Mouse (Mus musculus) heart, adult 9 months (tissue): Measurements from ENCODE around the gene Ppp6r3.
"Not testable (repeated sequence)": the region's sequence is repeated elsewhere in the genome, so short reads cannot be mapped to it uniquely, and the experiment has no call there.

Experiments used
- DNase-seq, 2 experiments: peaks; one replicate each; pipeline ENCODE4 v3.0.0; 2022; ENCODE audit warnings: low spot score in 2 of 2

Gene Ppp6r3

DNA sequence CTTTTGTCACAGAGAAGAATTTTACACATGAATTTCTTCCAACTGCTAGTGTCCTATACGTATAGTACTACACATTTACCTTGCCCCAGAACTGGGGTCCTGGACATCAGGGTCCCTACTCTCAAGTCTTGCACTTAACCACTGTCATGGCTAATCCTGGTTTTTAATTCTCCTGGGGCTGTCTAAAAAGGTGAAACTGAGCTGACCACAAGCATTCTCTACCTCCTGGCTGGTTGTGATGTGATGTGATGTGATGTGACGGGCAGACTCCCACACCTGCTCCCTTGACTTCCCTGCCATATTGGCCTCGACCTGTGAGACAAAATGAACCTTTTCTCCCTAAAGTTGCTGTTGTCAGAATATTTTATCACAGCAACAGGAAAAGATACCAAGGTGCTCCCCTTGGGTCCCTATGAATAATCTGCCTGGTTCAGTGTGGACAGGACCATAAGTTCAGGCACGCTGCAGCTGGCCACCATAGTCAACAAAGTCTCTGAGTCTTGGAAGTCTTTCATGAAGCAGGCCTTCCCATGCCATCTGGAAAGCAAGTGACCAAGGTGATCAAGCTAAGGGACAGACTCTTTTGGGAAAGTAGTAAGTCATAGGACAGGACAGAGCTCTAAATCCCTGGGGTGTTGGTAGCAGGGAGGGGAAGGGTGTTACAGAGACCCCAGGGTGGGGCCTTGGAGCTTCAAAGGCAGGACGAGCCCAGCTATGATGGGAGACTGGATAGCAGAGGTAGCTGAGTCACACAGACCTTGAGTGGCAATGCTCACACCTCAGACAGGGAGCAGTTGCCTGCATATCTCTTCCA lies 1.1 kb upstream of the Ppp6r3 start:
- DNase-seq: no peak

DNA sequence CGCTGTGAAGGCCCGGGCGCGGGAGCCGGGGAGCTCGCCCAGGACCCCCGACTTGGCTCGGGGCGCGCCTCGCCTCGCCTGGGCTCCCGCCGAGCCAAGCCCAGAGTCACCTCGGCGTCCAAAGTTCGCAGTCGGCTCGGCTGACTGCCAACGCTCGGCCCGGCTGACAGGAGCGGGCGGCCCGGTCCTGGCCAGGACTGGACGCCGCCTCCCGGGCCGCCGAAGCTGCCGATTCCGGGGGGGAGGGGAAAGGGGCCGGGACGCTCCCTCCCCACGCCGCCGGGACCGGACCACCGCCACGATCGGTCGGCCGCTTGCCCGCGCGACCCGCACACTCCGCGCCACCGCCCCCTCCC lies 295 bp downstream of the Ppp6r3 start:
- no peak for DNase-seq

DNA sequence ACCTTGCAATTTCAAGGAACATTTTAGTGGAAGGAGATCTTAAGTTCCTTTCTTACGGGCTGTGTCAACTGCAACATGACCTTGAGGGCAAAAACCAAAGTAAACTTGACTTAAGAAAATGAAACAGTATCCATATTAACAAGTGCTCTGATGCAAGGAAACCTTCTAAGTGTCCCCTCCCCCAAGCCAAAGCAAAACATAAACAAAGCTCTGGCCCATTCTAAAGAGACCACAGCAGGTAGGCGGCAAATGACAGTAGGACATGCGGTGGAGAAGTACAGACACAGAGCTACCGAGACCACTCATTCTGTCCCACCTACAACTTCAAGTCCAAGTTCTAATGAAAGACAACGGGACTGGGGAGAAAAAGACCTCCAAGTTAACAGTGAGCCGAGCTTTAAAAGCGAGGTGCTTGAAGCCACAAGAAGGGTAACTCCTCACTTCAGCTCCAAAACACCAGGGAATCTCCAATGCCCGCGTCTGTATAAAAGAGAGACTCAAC lies 905 bp downstream of the Ppp6r3 start:
- no peak for DNase-seq

DNA sequence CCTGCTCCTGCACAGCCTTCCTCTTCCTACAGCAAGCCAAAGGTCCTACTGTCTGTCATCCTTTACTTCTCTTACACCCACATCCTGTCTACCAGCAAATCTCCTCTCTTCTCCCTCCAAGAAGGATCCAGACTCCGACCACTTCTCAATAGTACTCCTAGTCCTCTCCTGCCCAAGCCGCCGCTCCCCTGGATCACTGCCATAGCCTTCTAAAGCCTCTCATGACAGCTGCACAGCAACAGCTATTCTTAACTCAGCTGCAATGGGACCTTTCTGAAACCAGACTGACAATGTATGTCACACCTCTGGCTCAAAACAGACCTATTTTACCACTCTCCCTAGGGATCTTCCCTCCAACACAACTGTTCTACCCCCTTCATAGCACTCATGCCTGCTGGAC lies 11.2 kb downstream of the Ppp6r3 start:
- DNase-seq: peak; percentile 56 to 73

DNA sequence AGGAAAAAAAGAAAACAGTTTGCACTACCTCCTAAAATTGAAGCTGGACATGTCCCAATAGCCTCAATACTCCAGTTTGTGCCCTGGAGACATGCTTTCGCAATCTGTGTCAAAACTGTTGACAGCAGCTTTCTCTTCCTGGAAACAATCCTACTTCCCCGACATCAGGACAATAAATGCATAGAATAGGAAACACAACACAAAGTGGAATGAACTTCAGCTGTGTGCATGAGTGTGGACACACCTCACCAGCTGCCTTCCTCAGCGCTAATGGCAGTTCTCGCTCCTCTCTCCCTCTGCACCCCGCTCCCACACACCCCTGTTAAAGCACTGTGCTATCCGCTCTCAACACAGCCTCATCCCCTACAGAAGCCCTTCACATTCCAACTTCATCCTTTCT lies 12.8 kb downstream of the Ppp6r3 start:
- DNase-seq: peak; percentile 47 to 49

DNA sequence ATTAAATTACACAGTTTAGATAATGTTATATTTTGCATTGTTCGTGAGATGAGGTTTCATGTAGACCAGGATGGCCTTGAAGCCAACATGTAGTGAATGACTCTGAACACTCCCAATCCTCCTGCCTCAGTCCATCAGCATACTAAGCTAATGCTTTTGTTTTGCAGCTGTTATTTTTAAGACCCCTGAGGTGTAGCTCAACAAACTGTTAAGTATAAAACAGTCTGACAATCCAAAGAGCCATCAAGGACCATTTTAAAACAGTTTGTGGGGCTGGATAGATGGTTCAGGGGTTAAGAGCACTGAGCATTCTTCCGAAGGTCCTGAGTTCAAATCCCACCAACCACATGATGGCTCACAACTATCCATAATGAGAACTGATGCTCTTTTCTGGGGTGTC lies 13.3 kb downstream of the Ppp6r3 start:
- no peak for DNase-seq

DNA sequence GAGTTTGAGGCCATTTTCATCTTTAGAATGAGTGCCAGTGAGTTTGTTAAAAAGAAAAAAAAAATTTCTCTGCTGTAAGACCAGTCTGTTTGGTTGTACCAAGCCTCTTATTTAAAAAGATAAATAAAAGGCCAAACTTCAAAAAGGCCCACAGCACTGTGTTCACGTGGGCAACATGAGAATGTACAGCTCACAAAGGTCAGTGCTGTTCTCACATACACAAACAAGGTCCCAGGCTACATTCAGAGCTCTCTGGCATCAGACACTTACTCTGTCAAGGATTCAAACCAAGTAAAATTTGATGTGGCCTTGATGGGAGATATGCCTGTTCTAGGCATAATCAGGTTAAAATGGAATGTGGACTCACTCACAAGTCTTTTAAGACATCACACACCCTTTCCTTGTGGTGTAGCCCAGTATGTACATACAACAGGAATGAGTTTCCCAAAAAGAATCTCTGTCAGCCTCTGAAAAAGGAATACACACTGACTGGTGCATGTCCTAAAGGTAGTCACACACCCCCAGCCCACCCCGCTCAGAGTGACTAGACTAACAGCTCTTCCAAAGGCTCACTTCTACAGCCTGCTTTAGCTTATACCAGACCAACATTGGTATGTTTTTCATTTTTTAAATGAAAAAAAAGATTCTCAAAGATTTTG lies 19.3 kb downstream of the Ppp6r3 start:
- DNase-seq: no peak

DNA sequence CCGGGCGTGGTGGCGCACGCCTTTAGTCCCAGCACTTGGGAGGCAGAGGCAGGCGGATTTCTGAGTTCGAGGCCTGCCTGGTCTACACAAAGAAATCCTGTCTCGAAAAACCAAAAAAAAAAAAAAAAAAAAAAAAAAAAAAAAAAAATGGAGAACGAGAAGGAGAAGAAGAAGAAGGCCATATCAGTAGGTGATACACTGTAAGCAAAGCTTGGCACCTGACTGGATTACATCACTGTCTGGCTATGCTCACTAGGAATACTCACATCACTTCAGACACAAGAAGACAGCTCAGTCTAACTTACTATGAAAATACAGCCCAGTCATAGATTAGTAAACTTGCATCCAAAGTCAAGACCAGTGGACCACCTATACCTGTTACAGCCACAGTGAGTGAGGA lies 20.8 kb downstream of the Ppp6r3 start:
- no peak for DNase-seq

DNA sequence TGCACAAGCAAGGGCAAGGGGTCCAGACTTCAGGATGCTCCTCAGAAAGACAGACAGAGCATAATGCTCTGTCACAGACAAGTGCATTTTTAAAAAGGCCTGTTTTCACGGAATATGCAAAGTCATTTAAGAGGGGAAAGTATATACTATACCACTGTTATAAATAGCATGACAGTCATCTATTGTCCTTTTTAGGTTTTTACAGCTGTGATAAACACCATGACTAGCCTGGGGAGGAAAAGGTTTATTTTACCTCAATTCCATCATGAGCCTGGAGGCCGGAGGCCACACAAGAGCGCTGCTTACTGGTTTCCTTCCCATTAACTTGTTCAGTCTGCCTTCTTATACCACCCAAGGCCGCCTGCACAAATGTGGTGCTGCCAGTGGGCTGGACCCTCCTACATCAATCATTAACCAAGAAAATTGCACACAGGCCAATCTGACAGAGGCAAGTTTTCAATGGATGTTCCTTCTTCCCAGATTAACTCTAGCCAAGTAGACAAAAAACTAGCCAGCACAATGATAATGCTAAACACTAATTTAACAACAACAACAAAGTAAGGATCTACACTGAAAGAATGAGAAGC lies 23.9 kb downstream of the Ppp6r3 start:
- no peak for DNase-seq

DNA sequence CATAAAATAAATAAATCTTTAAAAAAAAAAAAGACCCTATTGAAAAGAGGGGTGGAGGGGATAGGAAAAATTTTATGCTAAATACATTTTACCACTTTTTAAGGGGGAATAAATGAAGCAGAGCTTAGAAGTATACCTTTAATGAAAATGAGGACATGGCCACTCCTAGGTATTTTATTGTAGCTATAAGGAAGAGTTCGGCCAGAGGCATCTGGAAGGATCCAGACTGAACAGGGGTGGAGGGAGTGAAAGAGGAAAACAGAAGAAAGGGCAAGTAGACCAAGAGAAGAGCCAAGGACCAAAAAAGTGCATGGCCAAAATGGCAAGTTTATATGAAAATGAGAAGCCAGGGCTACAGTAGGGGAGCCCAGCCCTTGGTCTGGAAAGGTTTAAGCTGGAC lies 25.4 kb downstream of the Ppp6r3 start:
- no peak for DNase-seq

DNA sequence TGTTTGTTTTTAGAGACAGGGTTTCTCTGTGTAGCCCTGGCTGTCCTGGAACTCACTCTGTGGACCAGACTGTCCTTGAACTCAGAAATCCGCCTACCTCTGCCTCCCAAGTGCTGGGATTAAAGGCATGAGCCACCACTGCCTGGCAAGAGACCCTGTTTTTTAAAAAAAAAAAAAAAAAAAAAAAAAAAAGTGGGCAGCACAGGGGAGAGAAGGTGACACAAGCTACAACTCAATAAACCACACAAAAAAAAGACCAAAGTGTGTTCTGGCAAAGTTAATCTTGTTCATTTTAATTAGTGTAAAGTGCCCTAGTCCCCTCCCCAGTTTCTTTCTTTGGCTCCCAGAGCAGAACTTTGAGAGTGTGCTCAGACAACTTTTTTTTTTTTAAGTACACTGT lies 26.3 kb downstream of the Ppp6r3 start:
- no peak for DNase-seq

DNA sequence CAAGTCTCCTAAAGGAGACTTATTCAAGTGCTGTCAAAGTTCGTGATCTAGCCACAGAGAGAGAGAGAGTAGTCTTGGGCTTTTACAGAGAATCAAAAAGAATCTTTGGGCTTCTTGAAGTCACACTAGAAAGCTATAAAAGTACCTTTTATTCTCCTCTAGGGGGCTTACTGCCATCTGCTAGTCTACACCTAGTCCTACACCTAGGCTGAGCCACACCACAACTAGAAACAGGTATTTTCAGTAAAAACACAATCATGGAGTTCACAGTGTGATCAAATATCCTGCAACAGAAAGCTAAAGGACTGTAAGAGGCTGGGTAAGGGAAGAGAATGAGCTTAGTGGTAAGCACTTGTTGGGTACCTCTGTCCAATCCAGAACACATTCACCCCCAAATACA lies 27.2 kb downstream of the Ppp6r3 start:
- no peak for DNase-seq

DNA sequence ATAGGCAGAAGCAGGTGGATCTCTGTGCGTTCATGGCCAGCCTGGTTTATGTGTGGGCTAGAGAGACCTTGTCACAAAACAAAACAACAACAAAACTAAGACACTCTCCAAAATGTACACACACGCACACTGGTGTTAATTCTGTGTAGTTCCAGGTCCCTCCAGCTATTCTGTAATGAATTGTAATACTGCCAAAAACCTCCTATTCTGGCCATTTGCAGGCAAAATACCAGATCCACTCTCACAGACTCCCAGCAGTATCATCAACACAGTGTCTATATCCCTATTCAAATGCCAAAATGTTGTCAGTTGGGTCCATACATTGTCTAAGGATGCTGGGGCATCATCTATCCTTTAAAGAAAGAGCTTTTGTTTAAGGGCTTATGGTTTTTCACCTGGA lies 30.6 kb downstream of the Ppp6r3 start:
- DNase-seq: no peak

DNA sequence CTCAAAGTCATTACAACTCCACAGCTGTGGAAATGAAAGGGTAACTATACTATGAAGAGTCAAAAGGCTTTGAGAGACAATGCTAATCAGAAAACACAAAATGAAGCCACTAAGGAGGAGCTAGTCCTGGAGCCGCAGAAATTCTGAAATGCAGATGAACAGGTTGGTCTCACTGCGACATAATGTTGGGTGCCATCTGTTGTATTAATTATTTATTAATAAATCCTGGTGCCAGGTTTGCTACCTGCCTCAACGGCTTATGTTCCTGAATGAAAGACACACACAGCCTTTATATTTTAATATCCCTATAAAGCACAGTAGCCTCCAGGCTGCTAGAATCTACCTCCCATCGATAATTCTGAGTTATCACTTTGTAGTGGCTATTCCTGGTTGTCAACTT lies 33.0 kb downstream of the Ppp6r3 start:
- DNase-seq: no peak

DNA sequence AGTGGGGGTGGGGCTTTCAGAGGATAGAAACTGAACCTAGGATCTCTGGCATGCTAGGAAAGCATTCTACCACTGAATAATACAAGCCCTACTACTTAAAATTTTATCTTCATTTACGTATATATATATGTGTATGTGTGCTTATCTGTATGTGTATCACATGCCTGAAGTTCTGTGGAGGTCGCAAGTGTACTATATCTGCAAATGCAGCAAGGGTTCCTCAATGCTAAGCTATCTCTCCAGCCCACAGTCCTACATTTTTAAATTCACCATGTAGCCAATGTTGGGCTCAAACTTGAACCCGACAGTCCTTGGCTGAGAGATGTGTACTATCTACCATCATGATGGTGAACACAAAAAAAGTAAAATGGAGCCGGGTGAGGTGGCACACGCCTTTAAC lies 34.6 kb downstream of the Ppp6r3 start:
- DNase-seq: no peak

DNA sequence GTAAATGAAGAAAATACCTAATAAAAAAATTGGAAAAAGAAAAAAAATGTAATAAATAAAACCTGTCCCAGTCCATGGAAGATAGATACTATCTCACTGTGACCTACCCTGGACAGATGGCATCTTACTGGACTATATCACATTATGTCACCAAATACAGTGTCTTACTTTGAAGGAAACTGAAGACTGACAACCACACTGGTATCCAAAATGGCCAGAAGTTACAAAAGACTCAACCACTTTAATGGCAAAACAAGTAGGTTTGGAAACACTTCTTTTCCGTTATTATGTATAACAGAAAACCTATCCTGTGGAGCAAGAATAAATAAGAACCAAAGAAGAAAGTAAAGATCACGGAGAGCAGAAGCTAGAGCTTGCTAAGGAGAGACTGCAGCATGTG lies 35.3 kb downstream of the Ppp6r3 start:
- no peak for DNase-seq

DNA sequence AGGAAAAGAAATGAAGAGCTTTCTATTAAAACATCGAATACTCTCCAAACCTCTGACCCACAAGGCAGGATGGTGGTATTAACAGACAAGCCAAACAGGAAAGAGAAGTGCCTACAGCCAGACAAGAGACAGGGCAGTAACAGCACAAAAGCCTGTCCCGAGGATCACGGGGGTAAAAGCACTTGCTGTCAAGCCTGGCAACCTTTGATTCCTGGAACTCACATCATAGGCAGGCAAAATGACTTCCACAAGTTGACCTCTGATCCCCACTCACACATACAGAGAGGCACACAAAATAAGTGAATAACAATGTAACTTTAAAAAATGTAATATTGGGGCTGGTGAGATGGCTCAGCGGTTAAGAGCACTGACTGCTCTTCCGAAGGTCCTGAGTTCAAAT lies 36.1 kb downstream of the Ppp6r3 start:
- DNase-seq: no peak

DNA sequence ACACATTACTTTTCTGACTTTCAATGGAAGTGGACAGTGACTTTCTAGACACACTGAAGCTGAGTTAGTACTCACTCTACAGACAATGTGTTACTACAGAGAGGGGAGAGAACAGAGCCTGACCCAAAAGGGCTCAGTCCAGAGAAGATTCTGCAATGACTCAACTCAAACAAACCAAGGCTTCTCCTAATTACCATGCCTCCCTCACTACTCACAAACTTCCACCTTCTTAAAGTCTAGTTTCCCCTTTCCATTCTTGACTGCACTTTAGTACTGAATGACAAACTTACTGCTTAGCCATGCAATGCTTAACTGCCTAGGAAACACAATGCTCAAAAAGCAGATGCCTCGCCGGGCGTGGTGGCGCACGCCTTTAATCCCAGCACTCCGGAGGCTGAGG lies 37.9 kb downstream of the Ppp6r3 start:
- no peak for DNase-seq

DNA sequence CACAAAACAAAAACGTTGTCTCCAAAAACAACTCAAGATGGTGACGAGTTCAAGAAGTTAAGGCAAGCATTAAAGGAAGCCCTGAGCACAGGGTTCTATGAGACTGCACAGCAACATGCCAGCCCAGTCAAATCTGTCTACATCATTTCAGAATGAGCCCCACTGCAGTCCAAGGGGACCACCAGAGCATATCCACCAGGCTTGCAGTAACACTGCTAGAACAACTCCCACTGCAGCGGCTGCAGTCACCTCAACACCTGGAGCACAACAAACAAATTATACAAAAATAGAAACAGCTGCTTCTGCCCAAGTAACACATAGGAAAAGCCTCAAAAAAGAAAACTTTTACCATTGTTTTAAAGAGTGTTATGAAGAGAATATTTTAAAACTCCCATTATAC lies 40.6 kb downstream of the Ppp6r3 start:
- no peak for DNase-seq

DNA sequence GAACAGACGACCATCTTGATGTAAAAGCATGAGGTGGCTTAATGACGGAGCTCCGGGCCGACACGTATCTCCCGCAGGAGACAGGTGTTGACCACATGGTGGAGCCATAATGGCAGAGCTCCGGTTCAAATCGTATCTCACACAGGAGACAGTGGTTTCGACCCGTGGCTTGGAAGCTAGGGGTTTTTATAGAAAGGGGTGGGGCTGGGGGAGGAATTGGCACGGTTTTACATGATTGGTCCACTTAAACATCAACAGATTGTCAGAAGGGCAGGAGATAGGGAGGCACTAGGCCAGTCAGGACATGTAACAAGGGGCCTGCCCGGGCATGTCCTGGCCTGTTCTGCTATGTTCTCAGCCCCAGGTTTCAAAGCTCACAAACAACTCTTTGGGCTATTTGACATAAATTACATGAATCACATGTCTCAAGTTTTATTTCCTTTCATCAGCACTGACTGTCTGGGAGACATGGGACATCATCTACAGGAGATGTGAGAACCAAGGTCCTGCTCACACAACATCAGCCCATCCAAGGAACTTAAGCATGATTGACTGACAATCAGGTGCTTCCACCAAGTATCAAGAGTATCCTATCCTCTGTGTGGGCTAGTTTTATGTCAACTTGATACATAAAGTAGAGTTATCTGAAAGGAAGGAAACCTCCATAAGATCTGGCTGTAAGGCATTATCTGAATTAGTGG lies 42.1 kb downstream of the Ppp6r3 start:
- not testable (repeated sequence) for DNase-seq

DNA sequence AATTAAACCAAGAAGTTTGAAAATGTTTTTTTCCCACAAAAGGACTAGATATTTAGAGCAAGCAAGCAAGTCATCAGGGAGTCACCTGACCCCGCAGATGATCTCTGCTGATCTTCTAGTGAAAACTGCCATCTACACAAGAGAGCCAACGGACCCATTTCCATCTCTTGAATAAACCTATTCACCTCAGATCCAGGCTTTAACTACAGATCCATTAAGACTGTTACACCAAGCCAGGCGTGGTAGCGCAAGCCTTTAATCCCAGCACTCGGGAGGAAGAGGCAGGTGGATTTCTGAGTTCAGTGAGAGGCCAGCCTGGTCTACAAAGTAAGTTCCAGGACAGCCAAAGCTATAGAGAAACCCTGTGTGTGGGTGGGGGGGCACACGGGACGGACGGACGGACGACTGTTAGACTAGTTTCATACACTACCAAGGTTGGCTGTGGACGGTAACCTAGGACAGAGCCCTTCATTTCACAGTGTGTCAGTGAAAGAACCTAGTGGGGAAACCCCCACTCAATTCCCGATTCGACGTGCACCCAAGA lies 42.8 kb downstream of the Ppp6r3 start:
- DNase-seq: no peak

DNA sequence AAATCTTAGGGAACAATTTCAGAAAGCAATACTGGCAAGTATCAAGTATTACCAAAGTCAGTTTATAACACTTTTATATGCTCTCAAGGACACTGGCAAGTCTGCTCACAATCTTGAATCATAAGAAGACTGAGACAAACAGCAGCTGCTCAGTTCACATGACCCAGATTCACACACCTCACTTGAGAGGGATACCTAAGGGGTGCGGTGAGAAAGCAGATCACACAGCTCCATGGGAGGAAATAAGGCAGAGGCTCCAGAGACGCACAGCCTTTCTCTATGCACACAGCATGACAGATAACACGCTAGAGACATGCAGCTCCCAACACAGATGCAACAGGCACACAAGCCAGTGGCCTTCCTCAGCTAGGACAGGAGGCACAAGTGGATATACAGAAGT lies 45.8 kb downstream of the Ppp6r3 start:
- DNase-seq: no peak
